Mouse (Mus musculus) layer of hippocampus, adult 9-10 months (tissue): ENCODE data around the gene Ubald1.
A peak's percentile ranks its signal among the peaks of the same experiment; 100 is the strongest.

Experiments used
- DNase-seq: peaks from one replicate; pipeline ENCODE4 v3.0.0; 2022; ENCODE audit warnings: low spot score

Ubald1 gene

GRCm38 (mm10) chr16:4899711-4900110 is 19.6 kb upstream of the Ubald1 start:
- no peak for DNase-seq

GRCm38 (mm10) chr16:4898881-4899280 is 18.8 kb upstream of the Ubald1 start:
- no peak for DNase-seq

DNA sequence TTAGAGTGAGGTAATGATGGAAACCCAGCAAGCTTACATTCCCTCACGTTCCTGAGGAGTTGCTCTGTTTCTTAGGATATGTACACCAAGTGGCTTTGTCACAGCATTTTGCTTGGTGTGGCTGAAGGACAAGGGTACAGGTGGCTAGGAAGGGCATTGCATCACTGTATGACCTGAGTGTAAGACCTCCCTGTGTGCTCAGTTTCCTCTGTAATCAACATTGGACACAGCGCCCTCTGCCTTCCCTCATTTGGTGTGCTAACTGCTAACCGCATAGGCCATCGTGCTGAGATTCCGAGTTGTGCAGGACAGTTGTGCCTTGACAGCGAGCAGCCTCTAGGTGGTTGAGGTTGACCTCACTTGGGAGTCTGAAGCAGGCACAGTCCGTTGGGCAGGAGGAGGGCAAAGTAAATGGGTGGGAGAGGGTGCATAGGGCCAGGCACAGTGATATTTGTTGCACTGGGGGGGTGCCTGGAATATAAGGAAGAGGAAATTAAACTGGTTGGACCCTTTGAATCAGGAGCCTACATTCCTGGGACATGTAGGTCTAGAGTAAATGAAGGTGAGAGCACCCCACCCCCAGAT is 17.1 kb upstream of the Ubald1 start:
- DNase-seq = no peak

GRCm38 (mm10) chr16:4896249-4897027 is 16.3 kb upstream of the Ubald1 start:
- no peak for DNase-seq

- no peak for DNase-seq
Measured at GRCm38 (mm10) chr16:4894201-4894908, 14.2 kb upstream of the Ubald1 start.

DNA sequence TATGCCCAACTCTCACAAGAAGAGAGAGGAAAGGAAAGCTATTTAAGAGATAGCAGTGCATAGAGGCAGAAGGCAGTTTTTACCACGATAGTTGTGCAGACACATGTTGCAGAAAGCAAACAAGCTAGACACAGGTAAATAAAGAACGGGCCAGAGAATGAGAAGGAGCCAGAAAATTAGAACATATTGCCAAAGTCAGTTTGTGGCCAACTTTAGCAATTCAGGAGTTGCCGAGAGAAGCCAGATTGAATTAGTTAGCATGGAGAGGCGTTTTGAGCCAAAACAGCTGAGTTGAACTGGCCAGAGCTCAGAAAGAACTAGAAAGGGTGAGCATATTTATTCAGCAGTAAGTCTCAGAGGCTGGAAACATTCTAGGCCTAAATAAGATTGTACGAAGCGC is 12.1 kb upstream of the Ubald1 start:
- no peak for DNase-seq

DNA sequence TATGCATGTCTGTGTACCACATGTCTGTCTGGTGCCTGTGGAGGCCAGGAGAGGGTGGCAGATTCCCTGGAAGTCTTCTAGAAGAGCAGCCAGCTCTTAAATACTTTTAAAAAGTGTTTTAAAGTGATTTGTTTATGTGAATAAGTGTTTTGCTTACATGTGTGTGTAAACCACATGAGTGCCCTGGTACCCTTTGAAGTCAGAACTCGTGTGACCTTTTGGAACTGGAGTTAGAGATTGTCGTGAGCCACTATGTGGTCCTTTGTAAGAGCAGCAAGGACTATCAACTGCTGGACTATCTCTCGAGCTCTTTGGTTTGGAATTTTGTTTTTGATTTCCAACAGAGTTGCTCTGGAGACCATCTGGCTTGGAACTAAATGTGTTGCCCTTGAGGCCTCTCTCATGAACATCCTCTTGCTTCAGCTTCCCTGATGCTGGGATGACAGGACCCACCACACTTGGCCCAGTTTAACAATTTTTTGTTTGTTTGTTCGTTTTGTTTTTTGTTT is 10.1 kb upstream of the Ubald1 start:
- DNase-seq = no peak

- DNase-seq = no peak
Measured at GRCm38 (mm10) chr16:4886690-4887020, 6.5 kb upstream of the Ubald1 start.

- DNase-seq = no peak
Measured at GRCm38 (mm10) chr16:4885760-4886689, 5.9 kb upstream of the Ubald1 start, which contains the start of gene Mgrn1. Gene Mgrn1 (plus strand): TSS chr16:4886249.

- no peak for DNase-seq
Measured at GRCm38 (mm10) chr16:4884930-4885329, 4.8 kb upstream of the Ubald1 start.

DNA sequence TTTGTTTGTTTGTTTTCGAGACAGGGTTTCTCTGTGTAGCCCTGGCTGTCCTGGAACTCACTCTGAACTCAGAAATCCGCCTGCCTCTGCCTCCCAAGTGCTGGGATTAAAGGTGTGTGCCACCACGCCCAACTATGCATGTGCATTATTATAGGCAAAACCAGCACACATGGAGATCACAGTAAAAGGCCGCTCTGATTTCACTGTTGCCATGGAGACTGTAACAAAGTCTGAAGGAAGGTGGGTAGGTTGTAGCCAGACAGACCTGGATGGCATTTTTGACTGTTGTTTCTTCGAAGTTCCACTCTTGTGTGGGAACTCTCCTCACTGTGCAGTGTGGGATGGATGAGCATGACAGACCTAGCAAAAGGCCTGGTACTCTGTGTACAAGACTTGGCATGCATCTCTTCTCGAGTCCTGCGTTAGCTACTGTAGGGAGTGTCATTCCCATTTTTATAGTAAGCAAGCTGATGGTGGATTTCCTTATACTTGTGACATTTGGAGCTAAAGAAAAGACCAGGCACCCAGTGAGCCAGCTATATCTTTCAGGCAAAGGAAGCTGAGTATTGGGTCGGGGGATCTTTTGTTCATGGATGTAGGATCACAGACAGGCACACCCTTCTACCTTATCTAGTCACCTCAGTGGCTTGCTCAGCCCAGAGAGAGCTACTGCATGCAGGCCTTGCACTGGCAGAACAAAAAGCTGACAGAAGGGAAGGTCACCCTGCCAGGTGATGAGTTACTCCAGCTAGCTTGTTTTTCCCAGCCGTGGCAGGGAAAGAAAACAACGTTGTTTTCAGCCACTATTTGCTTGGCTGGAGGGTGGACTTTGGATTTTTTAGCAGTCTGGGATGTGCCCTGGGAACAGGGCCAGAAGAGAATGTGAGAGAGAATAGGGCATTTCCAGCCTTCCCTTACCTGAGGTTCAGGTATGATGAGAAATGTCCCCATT is 1.6 kb upstream of the Ubald1 start:
- no peak for DNase-seq

DNA sequence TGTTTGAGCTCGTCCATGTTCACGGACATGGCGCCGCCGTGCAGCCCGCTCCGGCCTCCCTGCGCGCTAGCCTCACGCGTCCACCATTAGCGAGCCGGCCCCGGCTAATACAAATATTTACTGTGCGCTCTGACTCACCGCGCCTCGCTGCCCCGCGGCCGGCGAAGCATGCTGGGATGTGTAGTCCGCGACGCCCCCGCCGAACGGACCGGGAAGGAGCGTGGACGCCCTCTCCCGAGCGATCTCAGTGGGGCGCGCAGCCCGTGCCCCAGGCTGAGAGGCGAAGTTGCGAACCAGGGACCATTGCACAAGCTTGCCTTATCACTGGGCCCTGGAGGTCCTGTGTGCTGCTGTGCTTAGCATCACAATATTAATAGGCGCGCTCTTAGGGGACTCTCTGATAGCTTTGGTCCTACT is 399 bp downstream of the Ubald1 start:
- DNase-seq = peak; percentile 83

- no peak for DNase-seq
Measured at GRCm38 (mm10) chr16:4879101-4879707, 911 bp downstream of the Ubald1 start.

DNA sequence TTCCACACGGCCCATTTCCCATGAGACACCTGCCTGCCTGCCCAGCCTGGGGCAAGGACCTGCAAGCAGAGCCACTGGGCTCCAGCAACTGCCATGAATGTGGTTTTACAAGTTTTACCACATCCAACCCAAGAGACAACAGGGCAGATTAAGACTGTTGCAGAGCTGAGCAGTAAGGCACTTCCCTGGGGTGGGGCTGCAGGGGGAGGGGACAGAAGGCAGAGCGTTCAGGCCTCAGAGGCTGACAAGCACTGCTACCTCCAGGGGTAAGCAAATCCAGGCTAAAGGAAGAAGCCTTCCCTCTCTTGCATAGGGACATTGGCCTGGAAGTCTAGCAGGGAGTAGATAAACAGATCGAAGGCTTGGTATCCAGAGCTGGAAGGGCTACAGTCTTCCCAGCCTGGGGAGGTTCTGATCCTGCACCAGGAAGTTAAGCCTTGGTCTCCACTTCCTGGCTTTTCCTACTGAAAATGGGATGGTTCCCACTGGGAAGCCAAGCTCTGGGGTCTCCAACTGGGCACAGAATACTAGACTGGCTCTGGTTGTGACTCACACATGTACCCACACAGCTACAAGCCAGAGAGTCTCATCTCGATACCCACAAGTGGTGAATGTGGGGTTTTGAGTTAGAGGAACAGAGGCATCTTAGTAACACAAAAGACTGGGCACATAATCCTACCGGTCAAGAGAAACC is 1.8 kb downstream of the Ubald1 start:
- DNase-seq = no peak

- DNase-seq = no peak
Measured at GRCm38 (mm10) chr16:4877701-4878100, 2.4 kb downstream of the Ubald1 start.

DNA sequence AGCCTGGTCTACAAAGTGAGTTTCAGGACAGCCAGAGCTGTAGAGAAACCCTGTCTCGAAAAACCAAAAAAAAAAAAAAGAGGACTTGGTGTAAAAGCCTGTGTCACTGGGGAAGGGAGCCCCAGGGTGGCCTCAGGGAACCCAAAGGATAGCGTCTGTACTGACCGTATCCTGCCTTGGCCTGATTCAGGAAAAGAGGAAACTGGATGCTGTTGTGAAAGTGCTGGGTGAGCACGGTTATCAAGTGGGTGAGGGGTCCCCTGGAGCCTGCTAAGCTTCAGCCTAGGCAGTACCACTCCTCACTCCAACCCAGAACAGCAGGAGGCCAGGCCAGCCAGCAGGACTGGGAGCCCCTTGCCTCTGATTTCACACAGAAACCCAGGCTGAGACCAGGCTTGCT is 2.9 kb downstream of the Ubald1 start:
- DNase-seq = no peak

DNA sequence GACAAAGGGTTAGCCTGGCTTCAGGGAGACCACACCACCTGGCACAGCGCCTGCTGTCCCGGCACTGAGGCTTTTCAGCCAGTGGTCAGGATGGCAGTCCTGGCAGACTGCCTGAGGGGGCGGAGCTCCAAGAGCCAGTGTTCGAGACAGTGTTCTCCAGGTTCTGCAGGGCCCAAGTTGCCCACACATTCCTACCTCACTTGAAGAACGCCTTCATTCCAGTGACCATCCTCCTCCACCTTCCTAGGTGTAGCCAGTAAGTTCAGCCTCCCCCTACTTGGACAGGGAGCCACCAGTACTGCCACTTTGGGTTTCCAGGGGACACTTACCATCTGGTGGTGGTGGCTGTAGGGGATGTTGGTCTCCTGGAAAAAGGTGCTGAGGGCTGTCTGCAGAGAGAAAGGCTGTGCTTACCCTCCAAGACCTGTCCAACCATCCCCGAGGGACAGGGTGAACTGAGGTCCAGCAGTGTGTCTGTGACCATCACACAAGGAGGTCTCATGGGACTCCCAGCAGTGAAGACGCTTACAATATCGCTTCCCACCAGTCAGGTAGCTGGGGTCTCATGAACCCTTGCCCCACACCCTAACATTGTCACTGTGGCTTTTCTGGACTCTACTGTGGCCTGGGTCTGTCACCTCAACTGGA is 4.0 kb downstream of the Ubald1 start:
- no peak for DNase-seq

DNA sequence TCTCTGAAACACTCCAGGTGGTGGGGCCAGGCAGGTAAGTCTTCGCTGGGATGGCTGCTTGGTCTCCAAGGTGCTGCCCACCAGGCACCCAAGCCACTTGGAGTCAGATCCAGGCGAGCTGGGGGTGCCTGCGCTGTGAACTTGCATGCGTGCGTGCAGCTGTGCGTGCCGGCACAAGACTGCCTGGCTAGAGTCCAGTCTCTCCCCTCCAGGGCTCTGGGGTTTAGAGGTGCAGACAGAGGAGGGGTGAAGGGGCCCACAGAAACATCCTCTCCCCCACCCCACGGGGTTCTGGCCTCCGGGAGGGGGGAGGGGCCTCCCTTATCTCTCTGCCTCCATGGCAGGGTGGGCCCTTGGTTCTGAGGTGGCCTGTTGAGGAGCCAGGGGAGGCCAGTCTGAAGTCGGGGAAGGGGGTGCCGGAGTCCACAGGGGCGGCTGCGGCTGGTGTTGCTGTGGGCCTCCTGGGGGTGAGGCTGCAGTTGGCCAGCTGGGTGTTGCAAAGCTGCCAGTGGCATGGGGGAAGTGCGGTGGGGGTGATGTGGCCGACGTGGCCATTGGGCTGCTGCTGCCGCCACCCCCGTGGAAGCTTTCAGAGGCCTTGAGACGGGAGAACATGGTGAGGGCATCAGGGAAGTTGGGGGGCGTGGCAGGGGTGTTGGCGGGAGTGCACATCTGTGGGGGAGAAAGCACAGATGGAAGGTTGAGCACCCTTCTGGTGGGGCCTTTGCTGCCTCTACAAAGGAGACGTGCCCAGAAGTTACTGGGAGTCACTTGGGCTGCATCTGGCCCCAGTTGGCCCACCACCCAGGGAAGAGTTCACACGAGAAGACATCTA is 4.7 kb downstream of the Ubald1 start:
- no peak for DNase-seq
